Mouse (Mus musculus) cerebellum, adult 8-10 months (tissue): ENCODE results near the gene Rnf224.

Experiments used
- DNase-seq: peaks from one replicate; pipeline ENCODE4 v3.0.0; 2022

Gene Rnf224

GRCm38 (mm10) chr2:25255284-25255779, 18.7 kb upstream of the Rnf224 start, which contains the start of gene Tmem203:
Tmem203 (plus strand) TSS chr2:25255439.
- DNase-seq, result peak; percentile 82

GRCm38 (mm10) chr2:25252331-25252730, 15.7 kb upstream of the Rnf224 start:
- DNase-seq, result no peak

- no peak for DNase-seq
Measured at GRCm38 (mm10) chr2:25246183-25247072, 9.8 kb upstream of the Rnf224 start, which contains the start of gene AL732309.1. AL732309.1 (minus strand) TSS chr2:25246863.

- no peak for DNase-seq
Measured at GRCm38 (mm10) chr2:25244144-25244543, 7.6 kb upstream of the Rnf224 start.

- no peak for DNase-seq
Measured at GRCm38 (mm10) chr2:25243342-25243741, 6.8 kb upstream of the Rnf224 start.

- DNase-seq, result peak; percentile 59
Measured at GRCm38 (mm10) chr2:25242101-25242506, 5.5 kb upstream of the Rnf224 start, which contains the start of the genes Rnf208 and Cysrt1. Rnf208 (plus strand) TSS chr2:25242255. Cysrt1 (minus strand) TSS chr2:25242452.

GRCm38 (mm10) chr2:25241438-25241775, 4.8 kb upstream of the Rnf224 start:
- DNase-seq, result no peak

GRCm38 (mm10) chr2:25240723-25241437, 4.3 kb upstream of the Rnf224 start:
- peak; percentile 68 for DNase-seq

- no peak for DNase-seq
Measured at GRCm38 (mm10) chr2:25240310-25240709, 3.7 kb upstream of the Rnf224 start.

- DNase-seq, result no peak
Measured at GRCm38 (mm10) chr2:25239766-25240165, 3.2 kb upstream of the Rnf224 start.

GRCm38 (mm10) chr2:25238106-25238505, 1.5 kb upstream of the Rnf224 start:
- DNase-seq, result no peak

GRCm38 (mm10) chr2:25237522-25237921, 935 bp upstream of the Rnf224 start:
- DNase-seq, result no peak

GRCm38 (mm10) chr2:25234551-25235220, 1.9 kb downstream of the Rnf224 start:
- no peak for DNase-seq

- DNase-seq, result no peak
Measured at GRCm38 (mm10) chr2:25234050-25234449, 2.5 kb downstream of the Rnf224 start, which contains the start of gene Slc34a3. Slc34a3 (minus strand) TSS chr2:25234364.

- no peak for DNase-seq
Measured at GRCm38 (mm10) chr2:25233421-25233820, 3.2 kb downstream of the Rnf224 start.

- no peak for DNase-seq
Measured at GRCm38 (mm10) chr2:25231038-25231437, 5.5 kb downstream of the Rnf224 start.

- DNase-seq, result no peak
Measured at GRCm38 (mm10) chr2:25230581-25230980, 6.0 kb downstream of the Rnf224 start.

GRCm38 (mm10) chr2:25229582-25229981, 7.0 kb downstream of the Rnf224 start:
- DNase-seq, result no peak

GRCm38 (mm10) chr2:25228995-25229530, 7.5 kb downstream of the Rnf224 start:
- no peak for DNase-seq

GRCm38 (mm10) chr2:25228431-25228889, 8.1 kb downstream of the Rnf224 start:
- peak; percentile 86 for DNase-seq

GRCm38 (mm10) chr2:25227406-25227805, 9.2 kb downstream of the Rnf224 start:
- DNase-seq, result no peak

GRCm38 (mm10) chr2:25226864-25227263, 9.7 kb downstream of the Rnf224 start:
- DNase-seq, result no peak
